Mouse (Mus musculus) lung, embryonic 15.5 days (tissue): Measurements from ENCODE around the gene Tceanc2. TPM values are rescaled to one million over a fixed set of nuclear protein-coding genes. Genes with fewer than 3 reads are reported as not detected.

Experiments used
- ATAC-seq: fragments of 200-750 bp; cut with Nextera tagmentation; 2 replicates; pipeline ENCODE4 v1.8.0; 2017; ENCODE audit warnings: moderate number of reproducible peaks, borderline replicate concordance; ENCODE audit not compliant: low FRiP score, low TSS enrichment; ENCODE audit errors: extremely low read depth
- H3K27ac ChIP-seq: fragments of 300-500 bp; sonication (generic); 2 replicates; pipeline ENCODE4 v1.5.1; 2015; ENCODE audit warnings: moderate library complexity, mild to moderate bottlenecking, inconsistent platforms
- H3K27me3 ChIP-seq: fragments of 300-500 bp; sonication (generic); 2 replicates; pipeline ENCODE4 v1.6.1; 2015; ENCODE audit warnings: inconsistent platforms
- H3K36me3 ChIP-seq: fragments of 300-500 bp; sonication (generic); 2 replicates; pipeline ENCODE4 v1.6.1; 2015; ENCODE audit warnings: inconsistent platforms
- H3K4me1 ChIP-seq: fragments of 300-500 bp; sonication (generic); 2 replicates; pipeline ENCODE4 v1.6.1; 2015; ENCODE audit warnings: inconsistent platforms
- H3K4me2 ChIP-seq: fragments of 300-500 bp; sonication (generic); 2 replicates; pipeline ENCODE4 v1.6.1; 2015; ENCODE audit warnings: inconsistent platforms, mild to moderate bottlenecking, moderate library complexity
- H3K4me3 ChIP-seq: fragments of 300-500 bp; sonication (generic); 2 replicates; pipeline ENCODE4 v1.5.1; 2015; ENCODE audit warnings: mild to moderate bottlenecking, inconsistent platforms
- H3K9ac ChIP-seq: fragments of 300-500 bp; sonication (generic); 2 replicates; pipeline ENCODE4 v1.6.1; 2015; ENCODE audit warnings: inconsistent platforms
- H3K9me3 ChIP-seq: fragments of 300-500 bp; sonication (generic); 2 replicates; pipeline ENCODE4 v1.6.1; 2016; ENCODE audit warnings: inconsistent platforms
- WGBS: fragments of 180-500 bp; shearing (Covaris S2); methylation state at CpG from one replicate; pipeline ENCODE4 v1.1.7; 2015; 5-methylcytosine and 5-hydroxymethylcytosine counted together
- polyA plus RNA-seq: library from polyadenylated mRNA; unstranded; fragments of >200 nt; fragmentation: Nextera tagmentation; extraction: Ambion mirVana; gene quantifications from 2 replicates; pipeline ENCODE4 v1.2.1, GENCODE M21; 2015

Tceanc2 gene
- polyA plus RNA-seq: 24.0 and 34.3 TPM in 2 replicates

DNA sequence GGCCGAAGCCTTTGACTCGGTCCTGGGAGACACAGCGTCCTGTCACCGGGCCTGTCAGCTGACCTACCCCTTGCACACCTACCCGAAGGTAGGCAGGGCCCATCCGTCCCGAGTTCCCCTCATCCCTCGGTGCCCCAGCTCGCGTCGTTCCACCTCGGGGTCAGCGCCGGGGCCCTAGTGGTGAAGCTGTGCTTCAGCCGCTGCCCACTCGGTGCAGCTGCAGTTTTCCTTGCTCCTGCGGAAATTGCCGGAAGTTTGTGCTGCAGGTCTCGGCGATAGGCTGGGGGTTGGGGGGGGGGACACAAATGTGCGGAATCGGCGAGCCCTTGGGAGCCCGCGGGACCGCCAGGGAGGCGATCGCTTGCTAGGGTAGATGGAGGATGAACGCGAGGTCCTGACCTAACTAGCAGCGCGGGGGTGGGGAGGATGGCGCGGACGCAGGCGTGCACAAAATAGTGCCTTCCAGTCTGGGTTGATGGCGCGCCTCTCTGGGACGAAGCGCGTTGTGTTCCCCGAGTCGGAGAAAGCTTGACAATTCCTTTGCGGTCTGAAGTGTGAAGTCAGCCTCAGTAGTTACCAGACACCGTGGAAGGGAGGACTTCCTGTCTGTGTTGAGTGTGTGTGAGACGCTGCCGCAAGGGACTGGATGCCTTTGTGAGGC, at the start of gene Tceanc2:
TSS of gene Tceanc2 (minus strand) at position 287 of the 661 bp plus-strand sequence.
- peaks cover 5% of the 10 kb centered on the region; the same call in 1 of the 2 replicates for H3K36me3 ChIP-seq
- peak within 1 kb of the TSS; percentile 99 for H3K27ac ChIP-seq
- H3K4me3 ChIP-seq: peak within 1 kb of the TSS; percentile 65
- WGBS: under 1% methylated on average over 47 of the region's 47 CpGs
- H3K27me3 ChIP-seq: no peaks in the 10 kb centered on the region
- peak within 1 kb of the TSS; percentile 79 for H3K9ac ChIP-seq
- H3K9me3 ChIP-seq: no peaks in the 10 kb centered on the region
- H3K4me1 ChIP-seq: peaks cover 24% of the 10 kb centered on the region
- peak; percentile 69 for ATAC-seq
- peak within 1 kb of the TSS; percentile 62 for H3K4me2 ChIP-seq

DNA sequence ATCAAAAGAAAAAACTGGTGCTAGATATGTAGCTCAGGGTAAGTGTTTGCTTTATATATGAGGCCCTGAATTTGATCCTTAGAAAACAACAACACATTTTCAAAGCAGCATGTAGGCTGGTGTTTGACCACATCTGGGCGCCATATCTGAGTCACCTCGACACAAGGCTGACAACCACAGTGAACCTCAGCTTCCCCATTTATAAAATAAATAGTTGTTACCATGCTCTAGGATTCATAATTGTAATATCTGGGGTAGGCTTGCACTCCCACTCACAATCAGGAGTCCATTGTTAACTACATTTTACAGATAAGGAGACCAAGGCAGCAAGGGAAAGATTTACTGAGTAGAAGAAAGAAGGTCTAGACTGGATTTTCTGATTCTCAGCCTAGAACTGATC, 47.4 kb upstream of the Tceanc2 start:
- Histone ChIP-seq H3K4me1 (no peaks in the 10 kb centered on the region), H3K27me3 (no peaks in the 10 kb centered on the region), H3K4me3 (no peak overlapping the region), H3K4me2 (no peak overlapping the region), H3K9me3 (no peaks in the 10 kb centered on the region), H3K9ac (no peak overlapping the region), H3K36me3 (no peaks in the 10 kb centered on the region), H3K27ac (no peak overlapping the region)
- ATAC-seq: no peak
- 89% methylated on average over 2 of the region's 2 CpGs for WGBS

DNA sequence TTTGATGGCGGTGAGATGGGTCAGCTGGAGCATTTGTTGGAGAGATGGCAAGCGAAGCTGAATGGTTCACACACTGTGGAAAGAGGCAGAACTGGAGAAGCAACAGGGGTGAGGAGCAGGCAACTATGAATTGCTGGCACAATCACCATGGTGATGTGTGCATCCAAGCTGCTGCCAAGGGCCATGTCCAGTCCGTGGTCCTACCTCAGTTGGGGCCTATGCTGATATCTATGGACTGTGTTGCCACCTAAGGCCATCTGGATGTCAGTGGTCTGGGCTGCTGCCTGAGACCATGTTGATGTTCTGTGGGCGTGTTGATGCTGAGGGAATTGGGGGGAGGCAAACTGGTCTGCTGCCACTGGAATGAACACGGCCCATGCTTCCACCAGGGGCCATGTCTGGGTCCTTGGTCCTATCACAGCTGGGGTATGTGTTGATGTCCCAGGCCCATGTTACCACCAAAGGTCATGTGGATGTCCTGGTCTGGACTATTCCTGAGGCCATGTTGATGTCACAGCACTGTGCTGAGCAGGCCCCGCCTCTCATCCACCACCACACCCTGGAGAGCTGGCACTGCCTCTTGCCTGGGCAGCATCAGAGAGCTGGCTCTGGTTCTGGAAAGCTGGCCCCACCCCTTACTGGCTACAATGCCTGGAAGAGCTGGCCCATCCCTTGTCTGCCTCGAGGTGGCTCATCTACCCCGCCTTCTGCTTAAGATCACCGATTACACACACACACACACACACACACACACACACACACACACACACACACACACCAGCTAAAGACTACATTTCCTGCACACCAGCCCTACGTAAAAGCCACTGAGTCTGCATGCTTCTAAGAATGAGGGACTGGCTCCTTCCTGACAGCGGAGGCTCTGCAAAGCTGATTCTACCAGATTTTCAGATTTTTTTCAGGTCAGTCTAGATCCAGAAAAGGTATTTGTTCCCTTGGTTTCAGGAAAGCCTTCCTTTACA, 44.6 kb upstream of the Tceanc2 start:
- 0 out of 2 replicates have a peak, but pooled peaks have one; percentile 49 for ATAC-seq
- no peak overlapping the region for H3K27ac ChIP-seq
- no peaks in the 10 kb centered on the region for H3K4me1 ChIP-seq
- H3K36me3 ChIP-seq: no peaks in the 10 kb centered on the region
- 69% methylated on average over 11 of the region's 11 CpGs for WGBS
- H3K4me2 ChIP-seq: no peak overlapping the region
- no peaks in the 10 kb centered on the region for H3K9me3 ChIP-seq
- H3K27me3 ChIP-seq: no peaks in the 10 kb centered on the region
- no peak overlapping the region for H3K4me3 ChIP-seq
- H3K9ac ChIP-seq: no peak overlapping the region

GRCm38 (mm10) chr4:107221524-107221923, 42.6 kb upstream of the Tceanc2 start:
- no peak for ATAC-seq
- no peaks in the 10 kb centered on the region for H3K36me3 ChIP-seq

DNA sequence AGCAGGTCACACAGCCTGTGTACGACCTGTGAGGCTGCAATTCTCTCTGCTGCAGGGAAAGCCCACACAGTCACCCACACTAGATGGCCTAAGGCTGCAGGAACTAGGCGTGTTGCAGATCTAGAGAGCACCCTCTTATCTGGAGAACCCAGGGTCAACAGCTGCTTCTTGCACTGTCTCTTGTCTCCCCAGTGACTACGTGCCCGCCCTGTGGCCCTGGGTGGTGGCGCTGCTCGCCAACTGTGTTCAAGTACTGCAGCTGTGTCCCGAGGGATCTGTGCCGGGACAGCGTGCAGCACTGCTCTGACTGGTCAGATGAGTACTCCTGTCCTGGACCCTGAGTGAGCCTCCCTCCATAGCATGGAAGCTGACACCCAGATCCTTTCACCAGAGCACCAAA, 38.7 kb upstream of the Tceanc2 start:
- peaks cover 7% of the 10 kb centered on the region; the same call in 1 of the 2 replicates for H3K4me1 ChIP-seq
- H3K4me3 ChIP-seq: no peak overlapping the region
- H3K27me3 ChIP-seq: no peaks in the 10 kb centered on the region
- 49% methylated on average over 9 of the region's 9 CpGs for WGBS
- peak; percentile 47; the same call in 1 of the 2 replicates for ATAC-seq
- H3K4me2 ChIP-seq: no peak overlapping the region
- no peak overlapping the region for H3K27ac ChIP-seq
- H3K9ac ChIP-seq: no peak overlapping the region
- H3K36me3 ChIP-seq: no peaks in the 10 kb centered on the region
- H3K9me3 ChIP-seq: no peaks in the 10 kb centered on the region

More at GRCm38 (mm10) chr4:107221524-107221923, 42.6 kb upstream of the Tceanc2 start:
- Histone ChIP-seq H3K4me2 (no peak overlapping the region), H3K27ac (no peak overlapping the region), H3K9me3 (no peaks in the 10 kb centered on the region), H3K27me3 (no peaks in the 10 kb centered on the region), H3K9ac (no peak overlapping the region), H3K4me3 (no peak overlapping the region), H3K4me1 (no peaks in the 10 kb centered on the region)
- 73% methylated on average over 5 of the region's 5 CpGs for WGBS

- Histone ChIP-seq H3K27ac (no peak overlapping the region), H3K4me2 (no peak overlapping the region), H3K9ac (no peak overlapping the region), H3K4me3 (no peak overlapping the region), H3K27me3 (no peaks in the 10 kb centered on the region), H3K36me3 (no peaks in the 10 kb centered on the region), H3K9me3 (no peaks in the 10 kb centered on the region), H3K4me1 (peaks cover 32% of the 10 kb centered on the region)
- no peak for ATAC-seq
- 61% methylated on average over 12 of the region's 12 CpGs for WGBS
Observed at GRCm38 (mm10) chr4:107213279-107214011, 34.5 kb upstream of the Tceanc2 start.

GRCm38 (mm10) chr4:107211936-107212335, 33.0 kb upstream of the Tceanc2 start:
- Histone ChIP-seq H3K4me1 (peaks cover 32% of the 10 kb centered on the region), H3K36me3 (no peaks in the 10 kb centered on the region; the same call in 1 of the 2 replicates), H3K4me2 (no peak overlapping the region), H3K9ac (no peak overlapping the region), H3K9me3 (no peaks in the 10 kb centered on the region), H3K27me3 (no peaks in the 10 kb centered on the region), H3K4me3 (no peak overlapping the region), H3K27ac (peak overlapping the region; percentile 48; the same call in 1 of the 2 replicates)
- no peak for ATAC-seq
- 62% methylated on average over 5 of the region's 5 CpGs for WGBS

- Histone ChIP-seq H3K9ac (no peak overlapping the region), H3K27me3 (no peaks in the 10 kb centered on the region), H3K36me3 (no peaks in the 10 kb centered on the region; the same call in 1 of the 2 replicates), H3K4me2 (no peak overlapping the region), H3K9me3 (no peaks in the 10 kb centered on the region), H3K4me3 (no peak overlapping the region), H3K27ac (peak overlapping the region; percentile 87), H3K4me1 (peaks cover 32% of the 10 kb centered on the region)
- WGBS: 51% methylated on average over 4 of the region's 4 CpGs
- ATAC-seq: no peak
Observed at GRCm38 (mm10) chr4:107211465-107211864, 32.5 kb upstream of the Tceanc2 start.

DNA sequence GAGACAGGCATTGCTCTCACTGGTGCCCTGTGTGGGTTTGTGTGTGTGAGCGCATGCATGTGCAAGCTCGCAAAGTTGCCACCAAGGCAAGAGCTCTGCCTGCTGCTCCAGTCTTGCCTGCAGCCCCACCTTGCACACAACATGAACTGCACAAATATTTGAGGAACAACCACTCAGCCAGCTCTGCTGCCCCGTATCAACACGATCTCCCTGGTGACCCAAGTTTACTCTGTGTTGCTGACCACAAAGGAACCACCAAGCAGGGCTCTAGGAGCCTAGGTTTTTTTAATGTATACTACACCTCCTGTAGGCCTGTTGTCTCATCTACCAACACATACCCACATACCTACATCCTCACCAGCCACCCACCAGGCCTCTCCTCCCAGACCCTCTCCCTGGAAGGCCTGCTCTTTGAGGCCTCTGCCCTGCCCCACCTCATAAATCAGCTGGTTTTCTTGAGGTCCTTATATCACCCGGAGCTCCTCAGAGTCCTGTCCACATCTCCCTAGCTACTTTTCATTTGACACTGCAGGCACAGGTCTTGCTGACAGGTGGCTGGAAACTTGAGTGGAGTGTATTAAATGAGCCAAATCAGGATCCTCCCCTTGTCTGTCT, 31.7 kb upstream of the Tceanc2 start:
- peak; percentile 52; the same call in 1 of the 2 replicates for ATAC-seq
- H3K27me3 ChIP-seq: no peaks in the 10 kb centered on the region
- H3K27ac ChIP-seq: peak overlapping the region; percentile 87
- WGBS: 46% methylated on average over 5 of the region's 5 CpGs
- H3K36me3 ChIP-seq: no peaks in the 10 kb centered on the region; the same call in 1 of the 2 replicates
- no peak overlapping the region for H3K9ac ChIP-seq
- no peaks in the 10 kb centered on the region for H3K9me3 ChIP-seq
- no peak overlapping the region for H3K4me3 ChIP-seq
- no peak overlapping the region; the same call in 1 of the 2 replicates for H3K4me2 ChIP-seq
- peaks cover 32% of the 10 kb centered on the region for H3K4me1 ChIP-seq

DNA sequence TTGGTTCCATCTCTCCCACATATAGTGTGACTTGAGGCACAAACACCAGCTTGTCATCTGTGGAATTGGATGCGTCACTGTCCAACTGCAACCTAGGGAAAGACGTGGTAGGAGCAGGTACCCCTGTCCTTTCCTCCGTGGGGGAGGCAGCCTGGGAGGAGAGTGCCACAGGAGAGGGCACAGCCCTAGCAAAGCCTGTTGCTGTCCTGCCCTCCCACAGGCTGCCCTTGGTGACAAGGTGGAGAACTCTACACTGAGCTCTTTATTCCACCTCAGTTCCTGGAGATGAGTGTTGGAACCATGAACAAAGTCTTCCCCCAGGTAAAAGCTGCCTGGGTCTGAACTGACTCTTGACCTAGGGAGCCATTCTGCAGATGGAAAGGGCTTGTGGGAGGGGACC, 30.0 kb upstream of the Tceanc2 start, which contains the start of gene Ldlrad1:
TSS of gene Ldlrad1 (plus strand) at position 301 of the 400 bp plus-strand sequence.
- WGBS: 81% methylated on average over 3 of the region's 3 CpGs
- H3K27ac ChIP-seq: peak within 1 kb of the TSS; percentile 87

GRCm38 (mm10) chr4:107207016-107207415, 28.1 kb upstream of the Tceanc2 start:
- Histone ChIP-seq H3K36me3 (peaks cover 18% of the 10 kb centered on the region), H3K27me3 (no peaks in the 10 kb centered on the region), H3K9ac (no peak overlapping the region), H3K27ac (no peak overlapping the region), H3K4me3 (no peak overlapping the region), H3K4me1 (peaks cover 20% of the 10 kb centered on the region), H3K4me2 (no peak overlapping the region), H3K9me3 (no peaks in the 10 kb centered on the region)
- no peak for ATAC-seq
- WGBS: 90% methylated on average over 2 of the region's 2 CpGs

More for the DNA sequence above, 30.0 kb upstream of the Tceanc2 start, which contains the start of gene Ldlrad1:
- Histone ChIP-seq H3K4me1 (peaks cover 32% of the 10 kb centered on the region), H3K36me3 (peaks cover 13% of the 10 kb centered on the region), H3K4me3 (no peak within 1 kb of the TSS), H3K27me3 (no peaks in the 10 kb centered on the region), H3K4me2 (no peak within 1 kb of the TSS; the same call in 1 of the 2 replicates), H3K9me3 (no peaks in the 10 kb centered on the region), H3K9ac (no peak within 1 kb of the TSS)
- ATAC-seq: no peak
